Mouse (Mus musculus) brain, embryonic 14.5 days (tissue): Measurements from ENCODE around the gene Abhd2.

ENCODE experiments used
- CTCF ChIP-seq: fragments of 200-500 bp; IDR thresholded peaks from 2 replicates; pipeline ENCODE4 v1.5.1; 2012; ENCODE audit warnings: inconsistent platforms, mild to moderate bottlenecking, moderate library complexity, borderline replicate concordance; ENCODE audit not compliant: insufficient read depth, insufficient read length; ENCODE audit errors: extremely low read depth
- POLR2A ChIP-seq: fragments of 200-500 bp; IDR thresholded peaks from 2 replicates; pipeline ENCODE4 v1.6.1; 2012; ENCODE audit warnings: mild to moderate bottlenecking, inconsistent platforms, borderline replicate concordance; ENCODE audit not compliant: poor library complexity, insufficient read depth, insufficient read length, severe bottlenecking; ENCODE audit errors: extremely low read depth

DNA sequence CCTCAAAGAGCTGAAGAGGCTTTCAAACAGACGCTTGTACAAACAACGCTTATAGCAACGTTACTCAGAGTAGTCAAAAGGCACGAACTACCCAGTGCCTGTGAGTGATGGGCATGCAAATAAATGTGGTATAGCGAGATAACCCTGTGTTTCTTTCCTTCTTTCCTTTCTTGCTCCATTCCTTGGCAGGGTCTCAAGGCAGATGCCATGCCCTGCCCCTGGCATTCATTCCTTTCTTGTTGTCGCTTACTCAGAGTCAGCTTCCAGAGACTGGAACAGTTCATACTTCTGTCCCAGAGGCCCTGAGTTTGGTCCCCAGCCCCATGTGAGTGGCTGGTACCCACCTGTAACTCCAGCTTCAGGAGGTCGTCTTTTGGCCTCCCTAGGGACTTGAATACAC is 44.6 kb downstream of the Abhd2 start:
- TF ChIP-seq CTCF (no peak), POLR2A (no peak)
